Mouse (Mus musculus) v-Abl transformed pro-B cells (cell line): ENCODE results near the gene Foxg1.

ENCODE experiments used
- in situ Hi-C, 2 experiments: fragments of 400-800 bp; cut with MboI; formaldehyde crosslinking; loops; one replicate each; pipeline ENCODE4 v1.15.1; 2025; ENCODE audit not compliant: unreplicated experiment in 2 of 2

The Foxg1 gene

GRCm38 (mm10) chr12:49382565-49383520, at the start of gene Foxg1:
Foxg1 (plus strand) TSS chr12:49382660.
- in situ Hi-C loops = no loop called here

- in situ Hi-C loops = no loop called here
These were observed 32.8 kb upstream of the Foxg1 start for GRCm38 (mm10) chr12:49349697-49350096.

GRCm38 (mm10) chr12:49368931-49369330, 13.5 kb upstream of the Foxg1 start:
- in situ Hi-C loops = no loop called here

- in situ Hi-C loops = no loop called here
These were observed 10.3 kb upstream of the Foxg1 start for GRCm38 (mm10) chr12:49372170-49372569.

GRCm38 (mm10) chr12:49373176-49373575, 9.3 kb upstream of the Foxg1 start:
- in situ Hi-C loops = no loop called here

- in situ Hi-C loops = no loop called here
These were observed 8.4 kb upstream of the Foxg1 start for GRCm38 (mm10) chr12:49373821-49374605.

GRCm38 (mm10) chr12:49374606-49374995, 7.9 kb upstream of the Foxg1 start:
- in situ Hi-C loops = no loop called here

GRCm38 (mm10) chr12:49375427-49376317, 6.8 kb upstream of the Foxg1 start:
- in situ Hi-C loops = no loop called here

GRCm38 (mm10) chr12:49376318-49376992, 6.0 kb upstream of the Foxg1 start:
- in situ Hi-C loops = no loop called here

GRCm38 (mm10) chr12:49377281-49377970, 5.0 kb upstream of the Foxg1 start:
- in situ Hi-C loops = no loop called here

- in situ Hi-C loops = no loop called here
These were observed 3.5 kb upstream of the Foxg1 start for GRCm38 (mm10) chr12:49378920-49379319.

- in situ Hi-C loops = no loop called here
These were observed 3.0 kb upstream of the Foxg1 start for GRCm38 (mm10) chr12:49379446-49379845.

- in situ Hi-C loops = no loop called here
These were observed 2.0 kb upstream of the Foxg1 start for GRCm38 (mm10) chr12:49380442-49380841.

GRCm38 (mm10) chr12:49381031-49381525, 1.4 kb upstream of the Foxg1 start:
- in situ Hi-C loops = no loop called here

- in situ Hi-C loops = no loop called here
These were observed 617 bp upstream of the Foxg1 start for GRCm38 (mm10) chr12:49381721-49382365.

GRCm38 (mm10) chr12:49383521-49384133, 1.2 kb downstream of the Foxg1 start:
- in situ Hi-C loops = no loop called here

GRCm38 (mm10) chr12:49384295-49384875, 1.9 kb downstream of the Foxg1 start:
- in situ Hi-C loops = no loop called here
